Mouse (Mus musculus) forebrain, embryonic 12.5 days (tissue): Measurements from ENCODE around the gene Ubxn11. TPM values are rescaled to one million over a fixed set of nuclear protein-coding genes. Genes with fewer than 3 reads are reported as not detected.
A peak's percentile ranks its signal among the peaks of the same experiment; 100 is the strongest.

Experiments
- ATAC-seq: fragments of 200-750 bp; cut with Nextera tagmentation; 2 replicates; pipeline ENCODE4 v1.8.0; 2017; ENCODE audit warnings: moderate TSS enrichment; ENCODE audit not compliant: low FRiP score
- H3K27ac ChIP-seq: fragments of 300-500 bp; sonication (generic); 2 replicates; pipeline ENCODE4 v1.5.1; 2016; ENCODE audit warnings: mild to moderate bottlenecking
- H3K27me3 ChIP-seq: fragments of 300-500 bp; sonication (generic); 2 replicates; pipeline ENCODE4 v1.6.1; 2016; ENCODE audit warnings: mild to moderate bottlenecking
- H3K36me3 ChIP-seq: fragments of 300-500 bp; sonication (generic); replicated peaks from 2 replicates; pipeline ENCODE4 v1.6.1; 2016; ENCODE audit warnings: mild to moderate bottlenecking
- H3K4me1 ChIP-seq: fragments of 300-500 bp; sonication (generic); 2 replicates; pipeline ENCODE4 v1.6.1; 2016
- H3K4me2 ChIP-seq: fragments of 300-500 bp; sonication (generic); 2 replicates; pipeline ENCODE4 v1.6.1; 2016; ENCODE audit warnings: mild to moderate bottlenecking, moderate library complexity
- H3K4me3 ChIP-seq: fragments of 300-500 bp; sonication (generic); replicated peaks from 2 replicates; pipeline ENCODE4 v1.5.1; 2016; ENCODE audit warnings: mild to moderate bottlenecking
- H3K9ac ChIP-seq: fragments of 300-500 bp; sonication (generic); 2 replicates; pipeline ENCODE4 v1.6.1; 2016; ENCODE audit warnings: mild to moderate bottlenecking
- H3K9me3 ChIP-seq: fragments of 300-500 bp; sonication (generic); 2 replicates; pipeline ENCODE4 v1.6.1; 2016
- WGBS: fragments of 180-500 bp; shearing (Covaris S2); methylation state at CpG from one replicate; pipeline ENCODE4 v1.1.7; 2016; 5-methylcytosine and 5-hydroxymethylcytosine counted together
- polyA plus RNA-seq: library from polyadenylated mRNA; unstranded; fragments of >200 nt; fragmentation: Nextera tagmentation; extraction: Ambion mirVana; gene quantifications from 2 replicates; pipeline ENCODE4 v1.2.1, GENCODE M21; 2016

Ubxn11 gene
- polyA plus RNA-seq, 1 experiment from 2014 or later: 7.9 TPM

DNA sequence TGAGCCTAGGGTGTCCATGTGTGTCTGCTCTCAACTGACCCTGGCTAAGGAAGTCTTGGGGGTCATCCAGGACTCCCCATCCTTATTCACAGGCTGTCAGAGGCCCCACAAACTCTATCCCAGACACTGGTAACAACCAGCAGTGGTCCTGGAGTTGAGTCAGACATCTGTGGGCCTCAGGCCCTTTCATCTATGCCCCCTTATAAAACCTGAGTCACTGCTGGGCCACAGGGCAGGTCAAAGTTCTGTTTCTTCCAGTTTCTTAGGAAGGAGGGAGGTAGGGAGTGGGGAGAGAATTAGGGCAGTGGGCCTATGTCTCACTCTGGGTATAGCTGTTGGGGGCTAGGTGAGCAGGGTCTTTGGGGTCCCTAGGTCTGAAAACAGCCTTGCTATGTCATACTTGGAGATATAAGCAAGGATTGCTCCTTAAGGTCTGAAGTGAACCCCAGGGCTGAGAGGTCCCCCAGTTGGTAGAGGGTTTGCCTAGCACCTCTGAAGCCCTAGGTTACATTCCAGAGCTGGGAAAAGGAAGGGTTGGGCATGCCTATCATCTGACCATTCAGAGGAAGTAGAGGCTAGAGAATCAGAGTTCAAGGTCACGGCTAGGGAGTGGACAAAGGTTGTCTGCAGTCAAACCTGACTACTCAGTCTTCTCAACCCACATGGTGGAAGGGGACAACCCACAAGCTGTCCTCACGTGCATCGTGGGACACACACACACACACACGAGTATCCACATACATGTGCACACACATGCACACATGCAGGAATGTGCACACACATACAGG, 33.4 kb upstream of the Ubxn11 start:
- Histone ChIP-seq H3K36me3 (no peaks in the 10 kb centered on the region), H3K9me3 (no peaks in the 10 kb centered on the region), H3K4me3 (no peak overlapping the region), H3K4me1 (peaks cover 5% of the 10 kb centered on the region), H3K27me3 (peaks cover 24% of the 10 kb centered on the region), H3K4me2 (no peak overlapping the region), H3K27ac (no peak overlapping the region), H3K9ac (no peak overlapping the region)
- 94% methylated on average over 4 of the region's 4 CpGs for WGBS
- ATAC-seq: no peak

DNA sequence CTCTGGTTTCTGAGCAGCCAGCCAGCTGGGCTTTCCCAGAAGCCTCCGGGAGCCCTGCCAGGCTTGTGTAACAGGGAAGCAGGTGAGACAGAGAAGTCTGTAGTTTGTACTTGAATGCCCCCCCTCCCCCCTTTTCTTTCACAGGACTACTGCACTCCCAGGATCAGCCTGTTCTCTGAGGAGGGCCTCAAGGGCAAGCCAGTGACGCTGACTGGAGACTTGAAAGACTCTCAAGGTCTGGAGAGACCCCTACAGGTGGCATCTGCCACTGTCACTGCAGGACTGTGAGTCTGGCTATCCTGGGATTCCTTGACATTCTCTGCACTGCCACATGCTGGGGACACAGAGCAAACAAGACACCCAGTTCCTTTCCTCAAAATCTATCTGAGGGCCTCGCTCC, 23.7 kb upstream of the Ubxn11 start:
- H3K9me3 ChIP-seq: no peaks in the 10 kb centered on the region
- no peak overlapping the region for H3K9ac ChIP-seq
- ATAC-seq: peak; percentile 55; the same call in 1 of the 2 replicates
- peaks cover 14% of the 10 kb centered on the region for H3K4me1 ChIP-seq
- no peaks in the 10 kb centered on the region for H3K36me3 ChIP-seq
- H3K4me2 ChIP-seq: no peak overlapping the region
- H3K4me3 ChIP-seq: no peak overlapping the region
- 17% methylated on average over 3 of the region's 3 CpGs for WGBS
- H3K27me3 ChIP-seq: peaks cover 30% of the 10 kb centered on the region
- H3K27ac ChIP-seq: no peak overlapping the region

DNA sequence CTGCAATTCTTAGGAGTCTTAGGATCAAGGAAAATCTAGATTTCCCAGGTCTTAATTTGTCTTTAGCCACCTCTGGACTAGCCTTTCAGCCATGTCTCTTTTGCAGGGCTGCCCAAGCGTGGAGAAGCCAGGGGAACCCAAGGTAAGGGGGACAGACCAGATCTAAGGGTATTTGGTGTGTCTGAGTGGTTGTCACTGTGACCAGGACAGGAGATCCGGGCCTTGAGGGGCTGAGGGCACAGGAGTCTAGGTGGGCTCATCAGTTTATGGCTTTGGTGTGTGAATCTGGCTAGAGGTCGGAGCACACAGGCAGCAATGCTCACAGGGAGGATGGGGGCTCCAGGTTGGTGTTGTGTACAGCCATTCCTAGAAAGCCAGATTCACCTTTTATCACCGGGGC, 21.7 kb upstream of the Ubxn11 start:
- H3K9ac ChIP-seq: no peak overlapping the region
- H3K4me3 ChIP-seq: no peak overlapping the region
- ATAC-seq: no peak
- no peak overlapping the region for H3K4me2 ChIP-seq
- peaks cover 14% of the 10 kb centered on the region for H3K4me1 ChIP-seq
- H3K27ac ChIP-seq: no peak overlapping the region
- no peaks in the 10 kb centered on the region for H3K9me3 ChIP-seq
- H3K27me3 ChIP-seq: peaks cover 30% of the 10 kb centered on the region
- WGBS: 72% methylated on average over 4 of the region's 4 CpGs
- no peaks in the 10 kb centered on the region for H3K36me3 ChIP-seq

DNA sequence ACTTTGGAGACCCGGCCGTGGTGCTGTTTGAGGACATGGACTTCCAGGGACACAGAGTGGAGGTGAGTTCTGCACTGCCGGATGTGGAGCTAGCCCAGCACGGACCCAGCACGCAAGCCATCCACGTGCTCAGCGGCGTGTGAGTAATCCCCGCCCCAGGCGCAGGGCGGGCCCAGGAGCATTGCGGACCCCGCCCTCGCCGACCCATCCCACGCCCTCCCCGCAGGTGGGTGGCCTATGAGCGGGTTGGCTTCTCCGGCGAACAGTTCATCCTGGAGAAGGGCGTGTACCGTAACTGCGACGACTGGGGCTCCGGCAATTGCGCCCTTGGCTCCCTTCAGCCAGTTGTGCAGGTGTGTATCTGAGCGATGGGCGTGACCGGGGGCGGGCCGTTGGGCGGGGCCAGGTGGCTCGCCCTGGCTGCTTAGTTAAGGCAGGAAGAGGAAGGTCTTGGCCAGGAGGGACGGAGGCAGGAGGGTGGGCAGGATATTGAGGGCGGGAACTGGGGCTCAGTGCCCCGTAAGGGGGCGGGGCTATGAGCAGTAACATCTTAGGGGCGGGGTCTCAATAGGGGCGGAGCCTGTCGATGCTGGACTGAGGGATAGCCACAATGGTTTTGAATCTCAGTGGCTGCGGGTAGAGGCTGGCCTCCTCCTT, 20.5 kb upstream of the Ubxn11 start:
- peak overlapping the region; percentile 84 for H3K4me2 ChIP-seq
- H3K4me1 ChIP-seq: peaks cover 14% of the 10 kb centered on the region
- H3K36me3 ChIP-seq: no peaks in the 10 kb centered on the region
- H3K9ac ChIP-seq: peak overlapping the region; percentile 38
- H3K9me3 ChIP-seq: no peaks in the 10 kb centered on the region
- peaks cover 30% of the 10 kb centered on the region for H3K27me3 ChIP-seq
- WGBS: under 1% methylated on average over 41 of the region's 41 CpGs
- H3K4me3 ChIP-seq: peak overlapping the region; percentile 48
- H3K27ac ChIP-seq: no peak overlapping the region
- peak; percentile 55 for ATAC-seq

DNA sequence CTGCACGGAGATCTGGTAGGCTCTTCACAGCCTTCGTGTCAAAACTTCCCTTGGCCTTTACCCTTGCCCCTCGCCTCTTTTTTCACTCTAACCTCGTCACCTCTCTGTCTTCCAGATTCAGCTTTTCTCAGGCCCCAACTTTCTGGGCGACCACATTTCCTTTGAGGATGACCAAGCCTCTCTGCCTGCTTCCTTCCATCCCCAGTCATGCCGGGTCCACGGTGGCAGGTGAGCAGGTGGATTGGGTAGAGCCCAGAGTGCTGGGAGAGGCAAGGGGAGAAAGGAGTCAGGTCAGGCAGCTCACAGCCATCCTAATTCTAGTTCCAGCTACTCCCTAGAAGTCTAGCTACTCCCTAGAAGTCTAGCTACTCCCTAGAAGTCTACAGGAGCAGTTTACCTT, 19.9 kb upstream of the Ubxn11 start:
- H3K36me3 ChIP-seq: no peaks in the 10 kb centered on the region
- no peaks in the 10 kb centered on the region for H3K9me3 ChIP-seq
- ATAC-seq: no peak
- peak overlapping the region; percentile 48 for H3K4me3 ChIP-seq
- H3K27ac ChIP-seq: no peak overlapping the region
- WGBS: 15% methylated on average over 7 of the region's 7 CpGs
- peak overlapping the region; percentile 84 for H3K4me2 ChIP-seq
- H3K4me1 ChIP-seq: peaks cover 14% of the 10 kb centered on the region
- H3K27me3 ChIP-seq: peaks cover 30% of the 10 kb centered on the region
- H3K9ac ChIP-seq: peak overlapping the region; percentile 38; the same call in 1 of the 2 replicates

DNA sequence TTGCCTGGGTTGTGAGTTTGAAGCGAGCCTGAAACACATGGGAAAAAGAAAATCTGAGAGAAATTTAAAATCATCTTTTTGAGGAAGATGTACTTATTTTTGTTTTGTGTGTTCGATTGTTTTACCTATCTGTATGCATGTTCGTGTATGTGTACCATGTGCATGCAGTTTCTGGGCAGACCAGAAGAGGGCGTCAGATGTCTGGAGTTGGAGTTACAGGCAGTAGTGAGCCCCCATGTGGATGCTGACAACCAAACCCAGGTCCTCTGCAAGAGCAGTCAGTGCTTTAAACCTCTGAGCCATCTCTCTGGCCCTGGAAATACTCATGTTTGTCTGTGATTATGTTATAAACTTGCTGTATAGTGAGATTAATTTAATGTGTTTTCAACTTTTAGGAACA, 17.4 kb upstream of the Ubxn11 start:
- ATAC-seq: no peak
- Histone ChIP-seq H3K27ac (no peak overlapping the region), H3K9me3 (no peaks in the 10 kb centered on the region), H3K36me3 (no peaks in the 10 kb centered on the region), H3K4me2 (no peak overlapping the region), H3K4me3 (no peak overlapping the region), H3K9ac (no peak overlapping the region), H3K4me1 (peaks cover 14% of the 10 kb centered on the region), H3K27me3 (peaks cover 29% of the 10 kb centered on the region)
- 83% methylated on average over 4 of the region's 4 CpGs for WGBS

DNA sequence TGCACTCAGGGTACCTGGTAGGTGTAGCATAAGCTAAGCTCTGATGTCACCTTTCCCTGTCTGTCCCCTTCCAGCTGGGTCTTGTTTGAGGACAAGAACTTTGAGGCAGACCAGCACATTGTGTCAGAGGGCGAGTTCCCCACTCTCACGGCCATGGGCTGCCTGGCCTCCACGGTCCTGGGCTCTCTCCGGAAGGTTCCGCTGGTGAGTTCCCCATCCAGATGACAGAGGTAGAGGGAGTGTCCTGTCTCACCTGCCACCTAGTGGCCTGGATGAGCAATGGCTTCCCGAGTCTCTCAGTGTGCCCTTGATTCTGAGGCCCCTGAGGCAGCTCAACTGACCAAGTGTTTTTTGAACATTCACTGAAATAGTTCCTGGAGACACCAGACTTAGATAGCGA, 15.0 kb upstream of the Ubxn11 start:
- H3K4me1 ChIP-seq: peaks cover 3% of the 10 kb centered on the region; the same call in 1 of the 2 replicates
- H3K27me3 ChIP-seq: peaks cover 5% of the 10 kb centered on the region
- peak; percentile 51; the same call in 1 of the 2 replicates for ATAC-seq
- no peak overlapping the region for H3K4me2 ChIP-seq
- H3K27ac ChIP-seq: no peak overlapping the region
- H3K36me3 ChIP-seq: no peaks in the 10 kb centered on the region
- H3K4me3 ChIP-seq: no peak overlapping the region
- WGBS: 52% methylated on average over 7 of the region's 7 CpGs
- H3K9me3 ChIP-seq: no peaks in the 10 kb centered on the region
- no peak overlapping the region for H3K9ac ChIP-seq

DNA sequence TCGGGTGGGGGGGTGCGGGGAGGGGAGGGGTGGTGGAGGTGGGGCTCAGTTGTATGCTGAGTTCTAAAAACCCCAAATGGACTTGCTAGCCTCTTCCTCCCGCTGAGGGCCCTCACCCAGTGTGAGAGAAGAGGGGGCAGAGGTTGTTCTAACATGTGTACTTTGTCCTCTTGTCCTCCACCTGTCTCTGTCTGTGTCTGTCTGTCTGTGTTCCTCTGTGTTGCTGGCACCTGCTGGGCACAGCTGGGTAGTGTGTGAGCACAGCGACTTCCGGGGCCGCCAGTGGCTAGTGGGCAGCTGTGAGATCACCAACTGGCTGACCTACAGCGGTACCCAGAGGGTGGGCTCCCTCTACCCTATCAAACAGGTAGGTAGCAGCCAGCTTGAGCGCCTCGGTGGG, 13.3 kb upstream of the Ubxn11 start:
- no peaks in the 10 kb centered on the region for H3K27me3 ChIP-seq
- H3K4me3 ChIP-seq: no peak overlapping the region
- no peak overlapping the region for H3K4me2 ChIP-seq
- H3K9me3 ChIP-seq: no peaks in the 10 kb centered on the region
- no peak for ATAC-seq
- H3K4me1 ChIP-seq: no peaks in the 10 kb centered on the region
- 75% methylated on average over 9 of the region's 9 CpGs for WGBS
- no peak overlapping the region for H3K9ac ChIP-seq
- no peak overlapping the region for H3K27ac ChIP-seq
- H3K36me3 ChIP-seq: no peaks in the 10 kb centered on the region

DNA sequence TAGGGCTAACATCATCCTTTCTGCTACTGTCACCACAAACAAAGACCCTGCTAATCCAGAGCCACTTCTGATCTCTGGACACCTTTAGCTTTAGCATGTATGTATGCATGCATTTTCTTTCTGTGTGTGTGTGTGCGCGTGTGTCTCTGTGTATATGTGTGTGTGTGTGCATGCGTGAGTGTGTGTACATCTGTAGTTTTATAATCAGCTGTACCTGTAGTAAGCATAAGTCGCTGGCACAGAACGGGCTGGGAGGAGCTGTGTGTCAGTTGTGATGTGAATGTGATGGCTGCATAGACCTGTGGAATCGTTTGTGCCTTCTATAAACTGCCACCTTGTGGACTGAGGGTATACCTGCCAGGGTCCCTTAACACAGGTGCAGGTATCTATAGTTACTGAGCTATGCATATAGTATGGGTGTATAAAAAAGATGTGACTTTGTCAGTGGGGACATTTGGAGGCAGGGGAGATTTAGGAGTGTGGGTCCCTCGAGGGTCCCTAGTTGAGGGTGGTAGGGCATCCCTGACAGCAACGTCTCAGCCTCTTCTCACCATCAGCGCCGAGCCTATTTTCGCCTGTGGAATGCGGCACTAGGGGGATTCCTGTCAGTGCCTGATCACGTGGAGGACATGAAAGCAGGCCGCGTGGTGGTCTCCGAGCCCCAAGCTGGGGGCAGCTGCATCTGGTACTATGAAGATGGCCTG, 11.7 kb upstream of the Ubxn11 start:
- no peaks in the 10 kb centered on the region for H3K9me3 ChIP-seq
- 86% methylated on average over 16 of the region's 16 CpGs for WGBS
- no peak for ATAC-seq
- H3K27ac ChIP-seq: no peak overlapping the region
- no peak overlapping the region for H3K9ac ChIP-seq
- H3K27me3 ChIP-seq: no peaks in the 10 kb centered on the region
- H3K36me3 ChIP-seq: no peaks in the 10 kb centered on the region
- H3K4me3 ChIP-seq: no peak overlapping the region
- H3K4me2 ChIP-seq: no peak overlapping the region
- no peaks in the 10 kb centered on the region for H3K4me1 ChIP-seq

DNA sequence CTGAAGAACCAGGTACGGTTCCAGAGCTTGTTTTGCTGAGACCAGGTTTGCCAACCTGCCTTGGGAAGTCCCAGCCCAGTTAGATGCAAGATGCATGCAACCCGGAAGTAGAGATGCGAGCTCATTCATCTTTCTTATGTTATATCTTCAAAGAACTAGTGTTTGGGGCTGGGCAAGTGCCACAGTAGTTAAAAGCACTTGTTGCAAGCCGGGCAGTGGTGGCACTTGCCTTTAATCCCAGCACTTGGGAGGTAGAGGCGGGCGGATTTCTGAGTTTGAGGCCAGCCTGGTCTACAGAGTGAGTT, 11.2 kb upstream of the Ubxn11 start:
- H3K4me3 ChIP-seq: no peak overlapping the region
- no peaks in the 10 kb centered on the region for H3K27me3 ChIP-seq
- H3K9ac ChIP-seq: no peak overlapping the region
- WGBS: 88% methylated on average over 6 of the region's 6 CpGs
- no peak overlapping the region for H3K4me2 ChIP-seq
- H3K9me3 ChIP-seq: no peaks in the 10 kb centered on the region
- H3K36me3 ChIP-seq: no peaks in the 10 kb centered on the region
- H3K27ac ChIP-seq: no peak overlapping the region
- ATAC-seq: no peak
- H3K4me1 ChIP-seq: no peaks in the 10 kb centered on the region

DNA sequence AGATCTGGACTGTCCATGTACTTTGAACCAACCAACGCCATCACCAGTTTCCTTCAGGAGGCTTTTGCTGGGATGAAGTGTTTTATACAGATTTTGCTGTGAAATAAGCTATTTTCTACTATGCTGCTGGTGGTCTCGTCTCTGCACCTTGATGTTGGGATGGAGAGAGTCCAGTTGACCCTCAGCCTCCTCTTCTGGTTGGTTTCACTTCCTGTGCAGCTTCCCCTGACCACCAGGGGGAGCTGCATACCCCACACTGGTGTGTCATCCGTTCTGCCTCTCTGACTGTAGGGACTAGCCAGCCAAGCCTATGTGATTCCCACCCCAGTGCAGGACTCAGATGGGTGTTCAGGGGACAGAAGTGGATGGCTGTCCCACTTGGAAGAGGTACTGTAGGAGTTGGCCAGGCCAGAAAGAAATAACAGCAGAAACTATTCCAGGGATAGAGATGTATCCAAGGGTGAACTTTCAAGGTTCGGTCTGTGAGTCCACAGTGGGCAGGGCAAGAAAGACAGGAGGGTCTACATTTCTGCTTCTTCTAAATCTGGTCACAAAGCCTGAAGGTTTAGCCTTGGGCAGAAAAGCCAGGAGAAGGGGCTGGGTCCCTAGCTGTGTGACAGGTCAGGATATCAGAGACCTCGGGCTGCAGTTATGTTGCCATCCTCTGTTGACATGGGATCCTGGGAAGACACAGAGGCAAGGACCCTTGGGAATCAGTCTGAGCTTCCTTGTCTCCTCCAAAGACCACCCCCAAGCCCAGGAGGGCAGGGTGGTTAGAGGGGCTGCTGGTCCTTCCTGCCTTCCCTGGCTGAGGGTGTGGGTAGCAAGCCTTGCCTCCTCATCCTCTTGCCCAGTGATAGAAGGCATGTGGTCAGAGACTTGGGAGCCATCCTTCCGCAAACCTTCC, 9.7 kb upstream of the Ubxn11 start:
- H3K27me3 ChIP-seq: no peaks in the 10 kb centered on the region
- H3K4me1 ChIP-seq: no peaks in the 10 kb centered on the region
- no peak for ATAC-seq
- no peaks in the 10 kb centered on the region for H3K36me3 ChIP-seq
- no peak overlapping the region for H3K4me3 ChIP-seq
- whole genome bisulfite sequencing: 76% methylated on average over 6 of the region's 6 CpGs
- no peak overlapping the region for H3K9ac ChIP-seq
- no peak overlapping the region for H3K4me2 ChIP-seq
- H3K27ac ChIP-seq: no peak overlapping the region
- no peaks in the 10 kb centered on the region for H3K9me3 ChIP-seq

DNA sequence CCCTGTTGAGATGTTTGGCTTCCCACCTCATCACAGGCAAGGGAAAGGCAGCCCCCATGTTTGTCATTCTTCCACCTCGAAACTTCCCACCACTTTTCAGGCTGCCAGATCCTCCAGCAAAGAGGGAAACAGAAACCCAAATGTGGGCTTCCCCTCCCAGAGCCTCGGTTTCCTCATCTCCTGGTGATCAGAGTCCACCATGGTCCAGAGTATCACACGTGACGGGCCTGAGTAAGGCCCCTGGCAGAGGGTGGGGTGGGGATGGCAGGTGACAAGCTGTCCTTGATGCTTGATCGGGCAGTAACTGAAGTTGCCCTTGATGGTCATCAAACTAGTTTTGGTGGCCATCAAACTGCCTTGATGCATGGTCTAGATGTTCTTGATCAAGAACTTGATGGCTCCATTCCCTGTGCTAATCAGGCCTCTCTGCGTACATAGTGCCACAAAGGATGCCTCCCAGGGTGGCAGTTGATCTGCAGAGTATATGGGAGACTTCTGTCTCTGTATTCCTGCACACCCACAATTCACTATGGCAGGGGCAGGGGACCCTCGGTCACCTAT, 8.3 kb upstream of the Ubxn11 start:
- ATAC-seq: no peak
- H3K9me3 ChIP-seq: no peaks in the 10 kb centered on the region
- H3K4me3 ChIP-seq: no peak overlapping the region
- no peaks in the 10 kb centered on the region for H3K36me3 ChIP-seq
- no peaks in the 10 kb centered on the region for H3K27me3 ChIP-seq
- no peak overlapping the region for H3K9ac ChIP-seq
- no peaks in the 10 kb centered on the region for H3K4me1 ChIP-seq
- H3K4me2 ChIP-seq: no peak overlapping the region
- 91% methylated on average over 7 of the region's 7 CpGs for WGBS
- H3K27ac ChIP-seq: no peak overlapping the region
